Mouse (Mus musculus) NIH3T3 (cell line): ENCODE data around the gene Tor2a.

Experiments used
- DNase-seq: peaks from one replicate; pipeline ENCODE4 v3.0.0-alpha.2; 2012; ENCODE audit warnings: low read depth

The Tor2a gene

DNA sequence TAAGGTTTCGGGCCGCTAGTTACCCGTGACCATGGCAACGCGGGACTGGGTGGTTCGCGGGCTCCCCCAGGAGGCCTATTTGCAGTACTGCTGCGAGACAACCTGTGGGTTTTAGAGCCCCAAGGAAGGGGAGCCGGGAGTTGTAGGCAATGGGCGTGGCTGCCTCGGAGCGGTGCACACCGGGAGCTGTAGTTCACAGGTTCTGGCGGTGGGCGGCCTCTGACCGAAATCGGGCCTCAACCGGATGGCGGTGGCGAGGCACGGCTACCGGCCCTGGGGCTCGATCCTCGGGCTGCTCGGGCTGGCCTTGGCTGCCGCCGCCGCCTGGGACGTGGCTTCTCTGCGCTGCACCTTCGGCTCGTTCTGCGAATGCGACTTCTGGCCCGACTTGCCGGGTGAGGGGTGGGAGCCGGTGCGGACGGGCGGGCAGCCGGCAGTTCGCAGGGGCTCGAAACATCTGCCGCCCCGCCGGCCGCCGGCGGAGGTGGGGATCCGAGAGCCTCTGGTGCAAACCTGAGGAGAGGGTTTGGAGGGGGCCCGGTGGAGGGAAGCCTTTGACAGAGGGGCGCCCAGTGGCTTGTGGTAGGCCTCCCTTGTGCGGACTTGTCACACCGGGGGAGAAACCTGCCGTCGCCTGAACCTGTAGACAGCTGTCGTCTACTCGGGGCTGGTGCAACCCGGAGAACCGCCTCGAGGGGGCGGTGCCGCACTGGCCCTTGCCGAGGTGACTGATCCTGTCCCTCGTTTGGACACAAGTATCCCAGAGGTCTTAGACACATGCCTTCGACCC lies at the start of gene Tor2a:
TSS of gene Tor2a (plus strand) at position 179 of the 790 bp plus-strand sequence.
- DNase-seq, result peak; percentile 99

DNA sequence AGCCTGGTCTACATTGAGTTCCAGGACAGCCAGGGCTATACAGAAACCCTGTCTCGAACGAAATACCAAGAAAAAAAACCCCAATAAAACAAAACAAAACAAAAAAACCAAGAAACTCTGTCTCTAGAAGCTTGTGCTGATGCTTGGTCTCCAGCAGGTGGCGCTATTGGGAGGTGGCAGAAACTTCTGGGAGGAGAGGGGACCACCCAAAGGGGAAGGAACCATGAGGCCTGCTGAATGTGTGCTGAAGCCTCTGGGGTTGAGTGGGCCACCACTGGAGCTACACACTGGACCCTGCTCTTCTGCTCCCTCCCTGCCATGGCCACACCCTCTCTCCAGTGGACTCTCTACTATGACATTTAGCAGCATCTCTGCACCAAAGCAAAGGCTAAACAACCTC lies 48.4 kb upstream of the Tor2a start:
- DNase-seq, result peak; percentile 85

DNA sequence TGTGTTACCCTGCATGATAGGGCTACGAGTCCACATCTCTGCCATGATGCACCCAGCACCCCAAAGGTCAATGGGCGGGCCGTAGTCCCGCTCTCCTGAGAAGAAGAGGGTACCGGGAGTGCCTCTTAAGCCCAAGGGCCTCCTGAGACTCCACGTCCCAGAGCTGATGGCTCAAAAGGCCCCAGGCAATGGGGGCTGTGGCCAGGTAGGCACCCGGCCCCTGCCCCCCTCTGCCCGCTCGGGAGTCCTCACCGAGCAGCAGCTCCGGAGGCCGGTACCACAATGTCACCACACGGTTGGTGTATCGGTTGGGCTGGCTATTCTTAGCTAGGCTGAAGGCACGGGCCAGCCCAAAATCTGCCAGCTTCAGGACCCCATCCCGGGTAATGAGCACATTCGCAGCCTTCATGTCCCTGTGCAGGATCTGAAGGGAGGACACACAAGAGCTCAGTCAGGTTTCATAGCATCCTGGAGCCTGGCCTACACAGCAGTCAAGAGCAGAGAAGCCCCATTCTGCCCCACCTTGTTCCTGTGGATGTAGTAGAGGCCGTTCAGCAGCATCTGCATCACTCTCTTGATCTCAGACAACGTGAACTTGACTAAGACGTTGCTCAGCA lies 47.4 kb upstream of the Tor2a start:
- DNase-seq, result no peak

DNA sequence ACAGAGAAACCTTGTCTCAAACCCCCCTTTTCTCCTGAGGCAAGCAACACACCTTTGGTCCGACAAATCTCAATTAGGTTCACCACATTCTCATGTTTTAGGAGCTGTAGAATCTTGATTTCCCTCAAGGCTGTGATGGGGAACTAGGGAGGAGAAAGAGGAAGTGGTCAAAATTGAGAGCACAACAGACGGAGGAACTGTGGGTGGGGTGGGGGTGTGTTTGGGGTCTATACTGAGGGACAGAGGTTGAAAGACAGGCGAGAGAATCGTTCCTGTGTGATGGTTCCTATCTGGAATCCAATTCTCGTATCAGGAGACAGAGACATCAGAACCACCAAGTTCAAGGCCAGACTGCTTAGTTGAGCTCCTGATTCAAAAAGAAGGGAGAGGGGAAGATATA lies 46.6 kb upstream of the Tor2a start:
- no peak for DNase-seq

DNA sequence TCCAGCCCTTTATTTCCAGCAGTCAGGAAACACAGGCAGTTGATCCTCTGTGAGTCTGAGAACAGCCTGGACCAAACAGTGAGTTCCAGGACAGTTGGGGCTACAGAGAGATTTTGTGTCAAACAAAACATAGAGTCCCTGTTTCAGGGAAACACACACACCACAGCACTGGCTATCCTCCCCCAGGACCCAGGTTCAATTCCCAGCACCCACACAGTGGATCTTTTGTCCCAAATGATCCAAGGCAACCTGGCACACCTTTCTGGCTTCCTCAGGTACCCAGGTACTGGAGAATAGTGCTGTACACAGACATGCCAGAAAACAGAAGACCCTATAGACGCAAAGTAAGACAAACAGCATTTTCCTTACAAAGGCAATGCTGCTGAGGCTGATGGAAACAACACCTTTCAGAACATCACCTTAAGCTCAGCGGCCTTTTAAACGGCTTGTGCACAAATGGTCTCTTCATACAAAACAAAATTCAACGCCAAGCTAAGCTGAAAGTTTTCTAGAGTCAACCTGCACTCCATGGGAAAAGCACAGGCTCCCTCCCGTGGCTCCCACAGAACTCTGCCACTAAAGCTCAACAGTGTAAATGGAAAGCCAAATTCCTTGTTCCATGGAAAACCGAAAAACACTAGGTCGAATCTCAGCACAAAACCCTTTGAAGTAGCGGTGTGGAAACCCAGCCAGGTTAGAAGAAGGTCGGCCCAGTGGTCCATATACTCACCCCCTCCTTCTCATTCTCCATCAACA lies 45.6 kb upstream of the Tor2a start:
- DNase-seq, result peak; percentile 46

DNA sequence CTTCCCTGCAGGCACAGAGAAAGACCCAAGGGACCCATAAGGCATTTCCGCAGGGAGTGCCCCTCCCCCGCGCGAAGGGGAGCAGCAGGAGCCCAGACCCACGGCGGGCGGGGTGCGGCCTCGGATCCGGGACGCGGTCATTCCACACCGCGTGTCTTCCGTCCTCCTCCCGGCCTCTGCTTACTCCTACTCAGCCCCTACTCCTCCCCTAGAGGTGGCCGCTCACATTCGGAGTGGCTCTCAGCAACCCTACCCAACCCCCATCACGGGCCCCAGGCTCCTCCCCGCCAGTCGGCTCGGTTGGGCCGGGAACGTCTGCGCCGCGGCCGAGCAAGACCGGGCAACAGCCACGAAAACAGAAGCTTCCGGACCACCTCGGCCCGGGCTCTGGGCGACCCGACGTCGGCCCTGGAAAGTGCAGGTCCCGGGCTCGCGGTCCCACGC lies 44.9 kb upstream of the Tor2a start:
- peak; percentile 78 for DNase-seq

GRCm38 (mm10) chr2:32712586-32712933 lies 44.5 kb upstream of the Tor2a start:
- peak; percentile 96 for DNase-seq

DNA sequence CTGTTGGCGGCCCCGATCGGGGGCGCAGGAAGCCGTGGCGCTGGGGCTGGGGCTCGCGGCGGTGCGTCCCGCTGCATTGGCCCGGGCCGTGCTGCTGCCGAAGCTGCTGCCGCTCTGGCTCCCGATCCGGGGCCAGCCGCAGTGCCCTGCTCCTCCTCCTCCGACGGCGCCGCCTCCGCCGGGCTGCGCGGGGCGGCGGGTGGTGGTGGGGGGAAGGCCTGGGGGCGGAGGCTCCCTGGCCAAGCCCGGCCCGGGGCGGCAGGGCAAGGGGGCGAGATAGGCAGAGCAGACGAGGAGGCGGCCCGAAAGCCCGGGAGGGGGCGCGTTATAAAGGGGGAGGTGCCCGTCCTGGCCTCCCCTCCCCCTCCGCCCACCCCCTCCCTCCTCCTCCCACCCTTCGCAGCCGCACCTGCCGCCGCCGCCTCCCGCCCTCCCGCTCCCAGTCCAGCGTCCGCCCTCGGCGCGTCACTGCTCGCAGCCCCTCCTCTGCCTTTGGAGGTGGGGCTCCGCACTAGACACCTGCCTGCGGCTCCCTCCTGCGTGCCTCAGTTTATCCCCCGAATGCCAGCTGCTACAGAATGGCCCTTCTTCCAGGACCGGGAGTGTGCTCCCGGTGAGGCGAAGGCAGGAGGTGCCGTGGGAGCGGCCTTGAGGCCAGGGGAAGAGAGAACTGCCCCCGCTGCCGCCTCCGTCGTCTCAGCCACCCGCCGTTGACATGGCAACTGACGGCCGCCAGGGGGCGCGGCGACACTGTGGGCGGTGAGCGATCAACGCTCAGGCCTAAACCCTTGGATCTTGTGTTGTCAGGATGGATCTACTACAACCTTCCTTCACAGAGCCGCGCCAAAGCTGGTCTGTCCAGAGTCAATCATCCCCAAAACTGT lies 43.9 kb upstream of the Tor2a start, which contains the start of gene Cdk9:
TSS of gene Cdk9 (minus strand) at position 143 of the 884 bp plus-strand sequence.
- peak; percentile 96 for DNase-seq

DNA sequence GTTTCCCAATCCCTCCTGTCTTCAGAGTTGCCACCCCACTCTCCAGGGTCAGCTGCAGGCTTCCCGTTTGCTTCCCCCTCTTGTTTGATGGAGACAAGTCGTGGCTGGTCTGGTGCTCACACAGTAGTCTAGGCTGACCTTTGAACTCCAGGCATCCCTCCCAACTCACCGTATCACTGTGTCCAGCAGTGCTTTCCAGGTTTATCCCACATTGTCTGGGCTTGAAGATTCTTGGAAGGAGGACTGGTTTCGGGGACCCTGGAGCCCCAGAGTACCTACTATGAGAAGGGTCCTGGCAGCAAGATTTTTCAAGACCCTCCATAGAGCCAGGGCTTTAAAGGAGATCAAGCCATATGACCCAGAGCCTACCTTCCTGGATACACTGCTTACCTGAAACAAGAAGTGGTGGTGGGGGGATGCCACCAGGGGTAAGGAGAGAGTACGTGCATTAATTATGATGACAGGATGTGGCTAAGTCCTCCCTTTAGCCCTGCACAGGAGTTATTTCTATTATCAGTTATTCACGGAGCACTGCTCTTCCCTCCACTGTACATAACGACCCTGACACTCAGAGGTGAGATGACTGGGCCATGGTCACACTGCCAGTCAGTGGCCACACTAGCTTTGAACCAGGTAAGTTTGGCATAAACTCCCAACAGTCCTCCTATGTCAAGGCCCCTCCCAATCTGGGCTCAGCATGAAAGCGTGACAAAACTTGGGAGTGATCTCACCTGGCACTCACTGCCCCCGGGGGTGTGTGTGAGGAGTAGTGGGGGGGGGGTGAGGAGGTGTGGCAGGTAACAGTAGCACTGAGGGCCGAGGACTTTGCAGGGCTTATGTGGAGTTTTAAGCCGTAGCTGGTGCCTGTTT lies 42.7 kb upstream of the Tor2a start:
- DNase-seq, result no peak

GRCm38 (mm10) chr2:32714987-32715425 lies 42.0 kb upstream of the Tor2a start:
- DNase-seq, result peak; percentile 76

GRCm38 (mm10) chr2:32718761-32719160 lies 38.3 kb upstream of the Tor2a start:
- no peak for DNase-seq

GRCm38 (mm10) chr2:32720053-32720452 lies 37.0 kb upstream of the Tor2a start:
- no peak for DNase-seq

DNA sequence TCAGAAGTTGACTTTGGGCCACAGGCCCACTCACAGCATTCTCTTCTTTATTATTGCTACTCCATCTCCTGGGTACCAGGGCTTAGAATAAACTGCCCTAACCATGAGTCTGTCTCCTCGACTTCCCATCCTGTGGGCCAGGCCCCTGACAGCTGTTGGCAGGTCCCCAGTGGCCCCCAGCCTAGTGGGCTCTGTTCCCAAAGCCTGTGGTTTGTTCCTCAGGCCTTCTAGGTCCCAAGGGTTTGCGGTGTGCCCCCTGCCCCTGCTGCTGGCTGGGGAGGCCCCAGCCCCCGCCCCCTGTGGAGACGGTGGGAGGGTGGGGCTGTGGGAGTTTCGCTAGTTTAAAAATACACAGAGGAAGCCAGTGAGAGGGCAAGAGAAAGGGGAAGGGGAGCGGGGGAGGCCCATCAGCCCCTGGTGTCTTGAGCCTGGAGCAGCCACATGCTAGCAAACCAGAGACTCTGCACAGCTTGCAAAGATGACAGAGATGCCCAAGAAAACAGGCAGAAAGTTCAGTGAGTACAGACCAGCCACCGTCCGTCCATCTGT lies 36.3 kb upstream of the Tor2a start, which contains the start of gene Sh2d3c:
TSS of gene Sh2d3c (plus strand) at position 375 of the 549 bp plus-strand sequence.
- DNase-seq, result peak; percentile 75

GRCm38 (mm10) chr2:32722046-32722445 lies 35.0 kb upstream of the Tor2a start:
- DNase-seq, result no peak

- DNase-seq, result no peak
Observed at GRCm38 (mm10) chr2:32722581-32722980, 34.5 kb upstream of the Tor2a start.

- no peak for DNase-seq
Observed at GRCm38 (mm10) chr2:32724149-32724548, 32.9 kb upstream of the Tor2a start.

DNA sequence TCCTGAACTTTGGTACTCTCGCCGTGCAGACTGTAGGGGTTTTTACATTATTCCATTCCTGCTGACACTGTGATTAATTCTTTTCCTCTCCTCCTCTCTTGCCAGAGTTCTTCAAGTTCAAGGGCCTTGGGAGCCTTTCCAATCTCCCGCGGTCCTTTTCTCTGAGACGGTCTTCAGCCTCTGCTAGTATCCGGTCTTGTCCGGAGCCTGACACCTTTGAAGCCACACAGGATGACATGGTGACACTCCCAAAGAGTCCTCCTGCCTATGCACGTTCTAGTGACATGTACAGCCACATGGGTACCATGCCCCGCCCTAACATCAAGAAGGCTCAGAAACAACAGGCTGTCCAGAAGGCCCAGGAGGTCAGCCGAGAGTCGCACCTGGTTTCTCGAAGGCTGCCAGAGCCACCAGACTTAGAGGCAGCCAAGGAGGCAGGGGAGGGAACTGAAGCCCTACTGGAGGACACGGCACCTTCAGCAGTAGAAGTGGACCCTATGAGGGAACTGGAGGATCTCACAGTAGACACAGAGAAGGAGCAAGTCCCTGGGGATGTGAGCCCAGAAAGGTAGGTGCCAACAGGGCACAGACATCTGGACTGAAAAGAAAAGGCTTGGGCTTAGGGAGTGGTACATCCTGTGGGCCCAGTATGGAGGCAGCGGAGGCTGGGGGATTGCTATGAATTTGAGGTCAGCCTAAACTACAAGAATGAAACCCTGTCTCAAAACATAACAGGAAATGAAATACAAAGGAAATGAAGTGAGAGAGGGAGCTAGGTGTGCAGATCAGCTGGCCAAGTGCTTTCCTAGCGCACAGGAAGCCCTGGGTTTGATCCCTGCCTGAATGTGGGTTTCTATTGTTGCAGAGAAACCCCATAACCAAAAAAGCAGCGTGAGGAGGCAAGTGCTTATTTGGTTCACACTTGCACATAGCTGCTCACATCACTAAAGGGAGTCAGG lies 31.9 kb upstream of the Tor2a start:
- DNase-seq, result no peak

DNA sequence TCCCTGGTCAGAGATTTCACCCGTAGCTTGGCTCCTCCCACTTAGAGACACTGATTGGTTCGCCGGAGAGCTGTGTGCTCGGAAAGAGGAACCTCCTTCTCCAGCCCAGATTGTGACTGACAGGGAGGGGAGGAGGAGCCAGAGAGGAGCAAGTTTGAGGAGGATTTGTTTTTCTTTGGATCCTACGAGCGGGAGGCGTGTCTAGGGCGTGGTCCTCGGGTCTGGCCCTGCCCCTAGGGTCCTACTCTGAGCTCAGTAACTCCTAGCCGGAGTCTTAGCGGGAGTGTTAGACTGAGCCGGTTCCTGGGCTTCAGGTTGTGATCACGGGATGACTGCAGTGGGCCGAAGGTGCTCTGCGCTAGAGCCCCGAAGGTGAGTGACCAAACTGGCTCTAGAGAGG lies 29.6 kb upstream of the Tor2a start:
- DNase-seq, result peak; percentile 96

- DNase-seq, result no peak
Observed at GRCm38 (mm10) chr2:32728463-32728862, 28.6 kb upstream of the Tor2a start.
